Mouse (Mus musculus) E14TG2a.4 (cell line): ENCODE measurements around the gene Aqr.

Experiments
- H3K27me3 ChIP-seq: 2 replicates; pipeline ENCODE4 v1.6.1; 2014; ENCODE audit warnings: low read length, control low read depth; ENCODE audit not compliant: insufficient read depth
- H3K36me3 ChIP-seq: 2 replicates; pipeline ENCODE4 v1.6.1; 2014; ENCODE audit warnings: low read length, control low read depth; ENCODE audit not compliant: insufficient read depth
- H3K4me1 ChIP-seq: replicated peaks from 2 replicates; pipeline ENCODE4 v1.6.1; 2014; ENCODE audit warnings: low read depth, low read length, control low read depth
- H3K4me3 ChIP-seq: replicated peaks from 2 replicates; pipeline ENCODE4 v1.5.1; 2014; ENCODE audit warnings: mild to moderate bottlenecking, low read length
- H3K9me3 ChIP-seq: 2 replicates; pipeline ENCODE4 v1.6.1; 2014; ENCODE audit warnings: low read length, control low read depth
- CTCF ChIP-seq: conservative IDR thresholded peaks from 2 replicates; pipeline ENCODE4 v1.5.1; 2014; ENCODE audit warnings: low read length
- NANOG ChIP-seq: IDR thresholded peaks from 2 replicates; pipeline ENCODE4 v1.6.1; 2014; ENCODE audit warnings: borderline replicate concordance, low read length, mixed read lengths
- POU5F1 ChIP-seq: IDR thresholded peaks from 2 replicates; pipeline ENCODE4 v1.6.1; 2014; ENCODE audit warnings: low read length, borderline replicate concordance

The Aqr gene

DNA sequence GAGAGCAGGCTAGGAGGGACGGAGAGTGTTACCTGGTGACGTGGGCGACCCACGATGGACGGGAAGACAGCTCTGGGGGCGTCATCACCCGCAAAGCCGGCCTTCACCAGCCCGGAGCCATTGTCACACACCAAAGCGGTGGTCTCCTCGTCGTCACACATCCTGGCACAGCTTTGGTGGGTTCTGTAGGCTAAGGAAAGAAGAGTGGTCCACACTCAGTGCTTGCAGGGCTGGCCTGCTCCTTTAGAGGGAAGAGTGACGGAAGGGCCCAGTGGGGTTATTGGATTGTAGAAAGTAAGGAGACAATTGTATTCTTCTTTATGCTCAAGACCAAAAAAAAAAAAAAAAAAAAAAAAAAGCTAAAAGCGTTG is 135.0 kb downstream of the Aqr start:
- no peak overlapping the region for H3K4me3 ChIP-seq
- TF ChIP-seq NANOG: no peak
- TF ChIP-seq CTCF: no peak
- no peak for TF ChIP-seq POU5F1
- H3K9me3 ChIP-seq: no peaks in the 10 kb centered on the region
- H3K4me1 ChIP-seq: 0 out of 2 replicates have a peak, but pooled peaks cover under 1% of the 10 kb centered on the region
- no peaks in the 10 kb centered on the region for H3K27me3 ChIP-seq
- no peaks in the 10 kb centered on the region for H3K36me3 ChIP-seq
